Mouse (Mus musculus): ENCODE measurements around the gene Nsf. TPM values are rescaled to one million over a fixed set of nuclear protein-coding genes. Genes with fewer than 3 reads are reported as not detected.

Gene Nsf
- total and polyA plus RNA-seq, 3 experiments = 37.9 to 40.2 TPM; not detected in 1

- Histone ChIP-seq H3K4me1 (ENCODE audit: control insufficient read depth in 1 of 2, insufficient read depth in 2 of 2, low read length in 2 of 2) (peaks cover 3 to 7% of the 10 kb centered on the region in 2 experiments; a peak in 2 of 4 replicates), H3K36me3 (ENCODE audit: control insufficient read depth in 1 of 2, insufficient read depth in 2 of 2, low read length in 2 of 2) (peaks cover 4 to 14% of the 10 kb centered on the region in 2 experiments), H3K27me3 (ENCODE audit: control insufficient read depth in 1 of 2, insufficient read depth in 2 of 2, low read length in 2 of 2) (no peaks in the 10 kb centered on the region), H3K9me3 (replicated peaks; ENCODE audit: insufficient read depth, low read length) (no peaks in the 10 kb centered on the region), H3K9ac (ENCODE audit: control insufficient read depth, low read depth, low read length, poor library complexity, severe bottlenecking) (no peak overlapping the region), H3K4me3 (ENCODE audit: control insufficient read depth in 1 of 2, insufficient read depth in 1 of 2, low read depth in 2 of 2, low read length in 2 of 2) (no peak overlapping the region), H3K79me2 (ENCODE audit: control insufficient read depth, insufficient read depth, low read length, poor library complexity) (peaks cover 16% of the 10 kb centered on the region), H3K27ac (ENCODE audit: control insufficient read depth, low read depth, low read length) (no peak overlapping the region)
- no peak for DNase-seq (ENCODE audit: low read depth, low spot score)
- TF ChIP-seq MAX (IDR thresholded peaks at IDR 0.05; ENCODE audit: low read length) (no peak), HCFC1 (IDR thresholded peaks at IDR 0.05; ENCODE audit: low read depth, low read length) (no peak), ZMIZ1 (IDR thresholded peaks at IDR 0.05; ENCODE audit: low read depth, low read length) (no peak), MYC (IDR thresholded peaks at IDR 0.05; ENCODE audit: low read depth, low read length) (no peak), BHLHE40 (IDR thresholded peaks at IDR 0.05; ENCODE audit: borderline replicate concordance, low read depth, low read length) (no peak), GABPA (IDR thresholded peaks at IDR 0.05; ENCODE audit: low read depth, low read length) (no peak), SIN3A (IDR thresholded peaks at IDR 0.05; ENCODE audit: low read length) (no peak)
Observed at GRCm38 (mm10) chr11:103969278-103969677, 15.4 kb upstream of the Nsf start.

DNA sequence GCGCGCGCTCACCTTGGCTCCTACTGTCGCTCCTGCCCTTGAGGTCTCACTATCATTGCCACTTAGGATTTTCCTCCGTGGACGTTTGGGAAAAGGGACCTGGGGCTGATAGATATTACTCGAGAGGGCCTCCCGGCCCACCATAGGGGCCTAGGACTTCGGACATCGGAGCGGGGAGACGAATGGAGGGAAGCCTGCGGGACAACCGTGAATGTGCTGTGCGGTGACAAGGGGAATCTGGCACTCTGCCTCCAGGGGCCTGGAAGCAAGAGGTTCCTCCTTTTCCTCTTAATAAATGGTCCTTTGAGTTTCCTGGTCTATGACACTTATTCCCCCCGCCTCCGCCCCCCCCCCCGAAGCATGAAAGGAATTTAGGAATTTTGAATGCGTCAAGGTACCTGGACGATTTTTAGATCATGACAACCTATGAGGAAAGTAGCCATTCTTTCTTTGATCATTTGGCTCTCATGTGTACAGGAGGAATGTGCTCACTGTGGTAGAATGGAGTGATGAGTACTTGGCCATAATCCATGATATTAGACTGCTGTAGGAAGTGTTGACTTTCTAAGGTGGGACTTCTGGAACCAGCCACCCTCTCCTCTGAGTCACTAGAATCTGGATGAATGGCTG is 13.4 kb upstream of the Nsf start:
- H3K27ac ChIP-seq (ENCODE audit: control insufficient read depth, low read depth, low read length) = peak overlapping the region; percentile 75
- peak; percentile 81 for DNase-seq (ENCODE audit: low read depth, low spot score)
- H3K4me1 ChIP-seq (ENCODE audit: control insufficient read depth in 1 of 2, insufficient read depth in 2 of 2, low read length in 2 of 2) = peaks cover 5 to 14% of the 10 kb centered on the region in 2 experiments; a peak in 3 of 4 replicates
- H3K36me3 ChIP-seq (ENCODE audit: control insufficient read depth in 1 of 2, insufficient read depth in 2 of 2, low read length in 2 of 2) = peaks cover 0 to 22% of the 10 kb centered on the region in 2 experiments; a peak in 2 of 4 replicates
- no peaks in the 10 kb centered on the region for H3K27me3 ChIP-seq (ENCODE audit: control insufficient read depth in 1 of 2, insufficient read depth in 2 of 2, low read length in 2 of 2)
- H3K79me2 ChIP-seq (ENCODE audit: control insufficient read depth, insufficient read depth, low read length, poor library complexity) = peaks cover 16% of the 10 kb centered on the region
- H3K9ac ChIP-seq (ENCODE audit: control insufficient read depth, low read depth, low read length, poor library complexity, severe bottlenecking) = peak overlapping the region; percentile 81
- H3K9me3 ChIP-seq (replicated peaks; ENCODE audit: insufficient read depth, low read length) = no peaks in the 10 kb centered on the region
- peak; percentile 46; the same call in 1 of the 2 replicates for TF ChIP-seq MAZ (IDR thresholded peaks at IDR 0.05; ENCODE audit: low read depth, low read length)
- no peak for TF ChIP-seq UBTF (IDR thresholded peaks at IDR 0.05; ENCODE audit: borderline replicate concordance, insufficient read depth, low read depth, low read length)
- no peak for TF ChIP-seq GATA1 (IDR thresholded peaks at IDR 0.05; ENCODE audit: low read depth, low read length)
- 0 out of 2 replicates have a peak, but pooled peaks have one; percentile 3 for TF ChIP-seq TCF12 (IDR thresholded peaks at IDR 0.05; ENCODE audit: low read depth, low read length)
- TF ChIP-seq EP300 (IDR thresholded peaks at IDR 0.05; ENCODE audit: low read depth in 1 of 2, low read length in 2 of 2) = 0 out of 4 replicates have a peak, but pooled peaks of 1 of the 2 experiments have one; percentile 7
- TF ChIP-seq E2F4 (IDR thresholded peaks at IDR 0.05; ENCODE audit: borderline replicate concordance, low read depth, low read length) = no peak
- H3K4me3 ChIP-seq (ENCODE audit: control insufficient read depth in 1 of 2, insufficient read depth in 1 of 2, low read depth in 2 of 2, low read length in 2 of 2) = peak overlapping the region; percentile 72 to 86

DNA sequence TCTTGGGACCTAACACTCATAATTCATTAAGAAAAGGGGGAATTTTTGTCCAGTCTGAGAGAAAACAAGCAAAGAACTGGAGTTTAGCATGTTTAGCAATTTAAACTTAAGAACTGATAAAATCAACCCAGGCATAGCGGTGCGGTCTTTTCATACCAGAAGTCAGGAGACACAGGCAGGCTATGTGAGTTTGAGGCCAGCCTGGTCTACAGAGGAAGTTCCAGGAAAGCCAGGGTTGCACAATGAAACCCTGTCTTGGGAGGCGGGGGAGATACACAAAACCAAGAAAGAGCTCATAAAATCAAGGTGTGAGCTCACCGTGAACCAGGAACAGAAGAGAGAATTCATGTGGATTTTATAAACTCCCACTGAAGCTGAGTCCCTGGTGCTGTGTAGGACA is 3.0 kb upstream of the Nsf start:
- TF ChIP-seq MXI1 (IDR thresholded peaks at IDR 0.05; ENCODE audit: low read depth, low read length) (no peak), ZKSCAN1 (IDR thresholded peaks at IDR 0.05; ENCODE audit: low read depth, low read length) (0 out of 2 replicates have a peak, but pooled peaks have one; percentile 51), USF1 (IDR thresholded peaks at IDR 0.05; ENCODE audit: low read depth, low read length) (no peak), MAFK (IDR thresholded peaks at IDR 0.05; ENCODE audit: borderline replicate concordance, low read depth, low read length) (no peak), UBTF (IDR thresholded peaks at IDR 0.05; ENCODE audit: borderline replicate concordance, insufficient read depth, low read depth, low read length) (no peak), SMC3 (IDR thresholded peaks at IDR 0.05; ENCODE audit: low read depth, low read length) (no peak), ZNF384 (IDR thresholded peaks at IDR 0.05; ENCODE audit: low read depth, low read length) (no peak), CTCF (IDR thresholded peaks at IDR 0.05 in 2 of 3, conservative IDR thresholded peaks at IDR 0.05 in 1 of 3; ENCODE audit: control insufficient read depth in 1 of 3, insufficient read depth in 1 of 3, low read depth in 2 of 3, low read length in 3 of 3, poor library complexity in 1 of 3, severe bottlenecking in 1 of 3) (no peak)
- no peak overlapping the region for H3K9ac ChIP-seq (ENCODE audit: control insufficient read depth, low read depth, low read length, poor library complexity, severe bottlenecking)
- peaks cover 18% of the 10 kb centered on the region for H3K79me2 ChIP-seq (ENCODE audit: control insufficient read depth, insufficient read depth, low read length, poor library complexity)
- H3K9me3 ChIP-seq (replicated peaks; ENCODE audit: insufficient read depth, low read length) = no peaks in the 10 kb centered on the region
- H3K36me3 ChIP-seq (ENCODE audit: control insufficient read depth in 1 of 2, insufficient read depth in 2 of 2, low read length in 2 of 2) = peaks cover 0 to 19% of the 10 kb centered on the region in 2 experiments; a peak in 2 of 4 replicates
- no peaks in the 10 kb centered on the region for H3K27me3 ChIP-seq (ENCODE audit: control insufficient read depth in 1 of 2, insufficient read depth in 2 of 2, low read length in 2 of 2)
- DNase-seq (ENCODE audit: low read depth, low spot score) = no peak
- H3K4me3 ChIP-seq (ENCODE audit: control insufficient read depth in 1 of 2, insufficient read depth in 1 of 2, low read depth in 2 of 2, low read length in 2 of 2) = no peak overlapping the region
- peaks cover 5 to 15% of the 10 kb centered on the region in 2 experiments for H3K4me1 ChIP-seq (ENCODE audit: control insufficient read depth in 1 of 2, insufficient read depth in 2 of 2, low read length in 2 of 2)
- H3K27ac ChIP-seq (ENCODE audit: control insufficient read depth, low read depth, low read length) = no peak overlapping the region
